Mouse (Mus musculus): ENCODE measurements around the gene Olfr16. TPM values are rescaled to one million over a fixed set of nuclear protein-coding genes. Genes with fewer than 3 reads are reported as not detected.

Gene Olfr16
- polyA plus RNA-seq (2017; shearing (Covaris generic)), result under 1 TPM in 1 of 2 experiments, not detected in 1; 0.06 TPM

DNA sequence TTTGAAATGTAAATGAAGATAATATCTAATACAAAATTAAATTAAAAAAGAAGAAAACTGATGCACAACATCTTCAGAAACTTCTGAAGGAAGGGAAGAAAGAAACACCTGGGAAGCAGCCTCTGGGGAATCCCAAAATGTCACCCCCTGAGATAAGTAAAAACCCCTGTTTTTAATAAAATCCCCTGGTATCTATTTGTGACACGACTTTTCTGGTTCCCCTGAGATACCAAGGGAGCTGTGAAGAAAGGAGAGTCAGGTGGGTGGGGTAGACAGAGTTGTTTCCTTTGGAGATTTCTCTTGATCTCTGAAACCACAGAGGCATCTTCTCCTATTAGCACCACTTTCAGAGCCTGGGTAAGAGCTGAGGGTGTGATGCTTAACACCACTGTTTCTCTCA is at the start of gene Olfr16:
Olfr16 (plus strand) TSS at position 250 of the 400 bp plus-strand sequence.

Other genes starting within 250 kb of the Olfr16 start
- not detected for gene Apcs, start 55.4 kb upstream of the Olfr16 start, polyA plus RNA-seq (2017; shearing (Covaris generic))
- under 1 TPM; 0.05 to 0.76 TPM for gene Olfr1408, start 187.0 kb downstream of the Olfr16 start, polyA plus RNA-seq (2017; shearing (Covaris generic))
- 1 to 10 TPM in 1 of 2 experiments, under 1 TPM in 1; 0.12 to 4.6 TPM for gene Olfr1406, start 240.2 kb downstream of the Olfr16 start, polyA plus RNA-seq (2017; shearing (Covaris generic))
- gene Olfr218, start 247.4 kb downstream of the Olfr16 start, polyA plus RNA-seq (2017; shearing (Covaris generic)), result not detected